ENCODE assay signal across 26 mouse cellular contexts in genomic region chr6:84710831-84711230, GRCm38 (mm10).
A peak's percentile ranks its signal among the peaks of the same experiment; 100 is the strongest.
DNase-seq lines count a peak whose midpoint lies in the region; ATAC-seq lines count a peak whose summit lies in the region.
"Had no signal": no experiment of that assay in that cellular context is flagged by ENCODE, and none has a peak within 500 bp of the region (broad histone marks: within the 10 kb centered on the region; RNA-seq: fewer than 3 reads in every experiment).

No protein-coding gene starts in this region.

- H3K9ac ChIP-seq in embryonic facial prominence, embryonic 13.5 days = no peak overlapping the region
- no peak overlapping the region for H3K9ac ChIP-seq in midbrain, embryonic 15.5 days
- H3K9ac ChIP-seq: forebrain, embryonic 12.5 days; forebrain, embryonic 15.5 days; heart, embryonic 12.5 days; heart, embryonic 15.5 days; hindbrain, embryonic 13.5 days; intestine, embryonic 15.5 days had no signal

- H3K36me3 ChIP-seq in embryonic facial prominence, embryonic 10.5 days (replicated peaks) = no peaks in the 10 kb centered on the region
- no peaks in the 10 kb centered on the region for H3K36me3 ChIP-seq in embryonic facial prominence, embryonic 13.5 days
- no peaks in the 10 kb centered on the region for H3K36me3 ChIP-seq in midbrain, embryonic 15.5 days (replicated peaks)
- H3K36me3 ChIP-seq: forebrain, embryonic 12.5 days; forebrain, embryonic 15.5 days; heart, embryonic 12.5 days; heart, embryonic 15.5 days; hindbrain, embryonic 10.5 days; hindbrain, embryonic 13.5 days; intestine, embryonic 15.5 days had no signal

- H3K27me3 ChIP-seq in embryonic facial prominence, embryonic 10.5 days (replicated peaks; ENCODE audit: low read depth, poor library complexity, severe bottlenecking) = no peaks in the 10 kb centered on the region
- H3K27me3 ChIP-seq in embryonic facial prominence, embryonic 13.5 days = no peaks in the 10 kb centered on the region
- H3K27me3 ChIP-seq in midbrain, embryonic 15.5 days (replicated peaks) = no peaks in the 10 kb centered on the region
- H3K27me3 ChIP-seq: forebrain, embryonic 12.5 days; forebrain, embryonic 15.5 days; heart, embryonic 12.5 days; heart, embryonic 15.5 days; hindbrain, embryonic 13.5 days; intestine, embryonic 15.5 days; Patski had no signal

- DNase-seq in embryo, embryonic 10 days (ENCODE audit: low spot score) = peak; percentile 14
- no peak for DNase-seq in embryo, embryonic 10.5 days (ENCODE audit: low spot score)
- DNase-seq in embryonic facial prominence, embryonic 10.5 days (ENCODE audit: low spot score) = peak; percentile 39
- no peak for DNase-seq in spleen, postnatal 10 days (ENCODE audit: low spot score in 2 of 2)
- DNase-seq: adrenal gland, postnatal 10 days; cerebellum, adult 11 months; cerebellum, adult 8-10 months; cerebellum, postnatal 10 days; cerebellum, postnatal 36 days; gastrocnemius, postnatal 25 days; heart, adult 18-20 months; heart, postnatal 10 days; heart, postnatal 36 days; kidney, adult 11 months had no signal

- 78% methylated on average over 6 of the region's 6 CpGs for WGBS in embryonic facial prominence, embryonic 10.5 days
- WGBS in embryonic facial prominence, embryonic 13.5 days = 46% methylated on average over 6 of the region's 6 CpGs
- 86% methylated on average over 6 of the region's 6 CpGs for WGBS in midbrain, embryonic 15.5 days

- peak overlapping the region; percentile 24; the same call in 1 of the 2 replicates for H3K27ac ChIP-seq in embryonic facial prominence, embryonic 10.5 days (replicated peaks)
- no peak overlapping the region for H3K27ac ChIP-seq in embryonic facial prominence, embryonic 13.5 days
- no peak overlapping the region for H3K27ac ChIP-seq in midbrain, embryonic 15.5 days
- H3K27ac ChIP-seq: forebrain, embryonic 12.5 days; forebrain, embryonic 15.5 days; heart, embryonic 15.5 days; hindbrain, embryonic 10.5 days; hindbrain, embryonic 13.5 days; intestine, embryonic 15.5 days had no signal

- no peak overlapping the region for H3K4me3 ChIP-seq in embryonic facial prominence, embryonic 10.5 days
- H3K4me3 ChIP-seq in embryonic facial prominence, embryonic 13.5 days = no peak overlapping the region
- no peak overlapping the region for H3K4me3 ChIP-seq in midbrain, embryonic 15.5 days
- H3K4me3 ChIP-seq: erythroblast, embryonic 14.5 days; forebrain, embryonic 12.5 days; forebrain, embryonic 15.5 days; heart, embryonic 12.5 days; heart, embryonic 15.5 days; hindbrain, embryonic 10.5 days; hindbrain, embryonic 13.5 days; intestine, embryonic 15.5 days had no signal

- ATAC-seq in embryonic facial prominence, embryonic 13.5 days (ENCODE audit: insufficient number of reproducible peaks, insufficient read depth, low FRiP score, low TSS enrichment, low read depth) = no peak
- ATAC-seq in midbrain, embryonic 15.5 days (replicated peaks) = no peak
- ATAC-seq: forebrain, embryonic 15.5 days; hindbrain, embryonic 16.5 days; intestine, embryonic 15.5 days; Patski had no signal

- peaks cover 10% of the 10 kb centered on the region for H3K4me1 ChIP-seq in embryonic facial prominence, embryonic 10.5 days
- H3K4me1 ChIP-seq in embryonic facial prominence, embryonic 13.5 days = peaks cover 20% of the 10 kb centered on the region
- peaks cover 5% of the 10 kb centered on the region; the same call in 1 of the 2 replicates for H3K4me1 ChIP-seq in midbrain, embryonic 15.5 days
- H3K4me1 ChIP-seq: heart, embryonic 12.5 days; heart, embryonic 15.5 days; hindbrain, embryonic 10.5 days; intestine, embryonic 15.5 days had no signal

- peak overlapping the region; percentile 14; the same call in 1 of the 2 replicates for H3K4me2 ChIP-seq in embryonic facial prominence, embryonic 13.5 days
- no peak overlapping the region for H3K4me2 ChIP-seq in midbrain, embryonic 15.5 days
- H3K4me2 ChIP-seq: forebrain, embryonic 12.5 days; forebrain, embryonic 15.5 days; heart, embryonic 12.5 days; heart, embryonic 15.5 days; hindbrain, embryonic 13.5 days; intestine, embryonic 15.5 days had no signal

- no peaks in the 10 kb centered on the region for H3K9me3 ChIP-seq in embryonic facial prominence, embryonic 10.5 days
- no peaks in the 10 kb centered on the region for H3K9me3 ChIP-seq in embryonic facial prominence, embryonic 13.5 days
- no peaks in the 10 kb centered on the region for H3K9me3 ChIP-seq in midbrain, embryonic 15.5 days
- H3K9me3 ChIP-seq: forebrain, embryonic 12.5 days; forebrain, embryonic 15.5 days; heart, embryonic 12.5 days; heart, embryonic 15.5 days; hindbrain, embryonic 10.5 days; hindbrain, embryonic 13.5 days; intestine, embryonic 15.5 days had no signal

Comparison
In these comparisons a context has a peak if more than half of its experiments do, and no peak if none do; other contexts are left out.
1. DNase-seq: peak in embryo, embryonic 10 days (single experiment) and embryonic facial prominence, embryonic 10.5 days (single experiment); none in embryo, embryonic 10.5 days (single experiment) and spleen, postnatal 10 days (0 of 2).